Mouse (Mus musculus): ENCODE results near the gene 1110065P20Rik.

1110065P20Rik gene

GRCm38 (mm10) chr4:124838035-124838700 is 12.8 kb downstream of the 1110065P20Rik start:
- DNase-seq, result no peak

GRCm38 (mm10) chr4:124832796-124833195 is 18.2 kb downstream of the 1110065P20Rik start:
- no peak for DNase-seq

- no peak for DNase-seq
Measured at GRCm38 (mm10) chr4:124829671-124830070, 21.3 kb downstream of the 1110065P20Rik start.

GRCm38 (mm10) chr4:124825371-124825965 is 25.5 kb downstream of the 1110065P20Rik start:
- no peak for DNase-seq

GRCm38 (mm10) chr4:124824967-124825366 is 26.0 kb downstream of the 1110065P20Rik start:
- no peak for DNase-seq

GRCm38 (mm10) chr4:124818832-124819231 is 32.2 kb downstream of the 1110065P20Rik start:
- DNase-seq, result no peak

- DNase-seq, result peak; percentile 71
Measured at GRCm38 (mm10) chr4:124817803-124818202, 33.2 kb downstream of the 1110065P20Rik start.

- no peak for DNase-seq
Measured at GRCm38 (mm10) chr4:124815901-124816300, 35.1 kb downstream of the 1110065P20Rik start.

GRCm38 (mm10) chr4:124811347-124811975 is 39.5 kb downstream of the 1110065P20Rik start:
- DNase-seq, result no peak

GRCm38 (mm10) chr4:124810056-124810455 is 40.9 kb downstream of the 1110065P20Rik start:
- DNase-seq, result no peak

GRCm38 (mm10) chr4:124809136-124809883 is 41.7 kb downstream of the 1110065P20Rik start:
- DNase-seq, result peak; percentile 4

- peak; percentile 7 for DNase-seq
Measured at GRCm38 (mm10) chr4:124808511-124808910, 42.5 kb downstream of the 1110065P20Rik start.

GRCm38 (mm10) chr4:124803406-124803805 is 47.6 kb downstream of the 1110065P20Rik start:
- no peak for DNase-seq

GRCm38 (mm10) chr4:124802309-124803260 is 48.4 kb downstream of the 1110065P20Rik start:
- peak; percentile 97 for DNase-seq

- peak; percentile 95 for DNase-seq
Measured at GRCm38 (mm10) chr4:124801552-124802308, 49.3 kb downstream of the 1110065P20Rik start, which contains the start of gene Mtf1. Gene Mtf1 (plus strand): TSS chr4:124802104.
